Mouse (Mus musculus) layer of hippocampus, postnatal 36 days (tissue): ENCODE results near the gene Ahdc1. TPM values are rescaled to one million over a fixed set of nuclear protein-coding genes. Genes with fewer than 3 reads are reported as not detected.
A peak's percentile ranks its signal among the peaks of the same experiment; 100 is the strongest.
"Not testable (repeated sequence)": the region's sequence is repeated elsewhere in the genome, so short reads cannot be mapped to it uniquely, and the experiment has no call there.

Source experiments
- DNase-seq, 2 experiments: peaks; one replicate each; pipeline ENCODE4 v3.0.0; 2022
- total RNA-seq, 2 experiments: library from RNA; stranded (reverse); gene quantifications; 2 replicates each; pipeline ENCODE4 v1.2.3; 2021

Ahdc1 gene
- total RNA-seq, 2 experiments from 2014 or later: 111 to 113 TPM

- DNase-seq: no peak
These were observed 71.2 kb downstream of the Ahdc1 start for GRCm38 (mm10) chr4:133082216-133082773.

DNA sequence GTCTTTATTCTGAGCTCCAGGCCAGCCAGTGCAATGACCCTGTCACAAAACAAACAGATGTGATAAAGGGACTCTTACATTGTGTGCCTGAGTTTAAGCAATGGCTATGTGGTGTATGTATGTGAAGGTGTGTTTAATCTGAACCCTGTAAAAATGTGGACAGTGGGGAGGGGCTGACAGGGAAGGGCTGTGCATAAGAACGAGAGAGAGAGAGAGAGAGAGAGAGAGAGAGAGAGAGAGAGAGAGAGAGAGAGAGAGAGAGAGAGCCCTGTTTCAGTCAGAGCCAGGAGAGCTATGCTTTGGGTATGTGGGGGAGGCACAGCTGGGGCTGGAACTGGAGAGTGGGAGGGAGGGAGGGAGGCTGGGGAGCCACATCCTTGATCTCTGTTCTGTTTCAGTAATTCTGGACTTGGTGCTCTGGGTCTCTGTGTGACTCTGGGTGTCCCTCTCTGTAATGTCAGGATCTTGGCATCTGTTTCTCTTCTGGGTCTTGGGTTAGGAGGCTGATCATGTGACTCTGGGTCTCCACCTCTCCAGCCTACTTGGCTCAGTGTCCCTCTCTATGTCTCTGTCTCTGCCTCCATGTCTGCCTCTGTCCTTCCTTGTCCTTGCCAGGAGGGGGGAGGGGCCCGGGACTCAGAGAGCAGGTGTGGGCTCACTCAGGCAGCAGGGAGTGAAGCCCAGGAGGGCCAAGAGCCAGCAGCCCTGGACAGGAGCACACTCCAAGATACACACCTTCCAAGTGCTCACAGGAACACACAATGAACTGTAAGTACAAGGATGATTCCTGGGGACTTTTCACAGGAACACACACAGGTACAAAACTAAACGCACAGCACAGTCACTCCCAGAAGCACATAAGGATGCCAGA, 73.2 kb downstream of the Ahdc1 start:
- no peak for DNase-seq

GRCm38 (mm10) chr4:133085011-133085782, 74.1 kb downstream of the Ahdc1 start:
- peak; percentile 61 to 63 for DNase-seq

DNA sequence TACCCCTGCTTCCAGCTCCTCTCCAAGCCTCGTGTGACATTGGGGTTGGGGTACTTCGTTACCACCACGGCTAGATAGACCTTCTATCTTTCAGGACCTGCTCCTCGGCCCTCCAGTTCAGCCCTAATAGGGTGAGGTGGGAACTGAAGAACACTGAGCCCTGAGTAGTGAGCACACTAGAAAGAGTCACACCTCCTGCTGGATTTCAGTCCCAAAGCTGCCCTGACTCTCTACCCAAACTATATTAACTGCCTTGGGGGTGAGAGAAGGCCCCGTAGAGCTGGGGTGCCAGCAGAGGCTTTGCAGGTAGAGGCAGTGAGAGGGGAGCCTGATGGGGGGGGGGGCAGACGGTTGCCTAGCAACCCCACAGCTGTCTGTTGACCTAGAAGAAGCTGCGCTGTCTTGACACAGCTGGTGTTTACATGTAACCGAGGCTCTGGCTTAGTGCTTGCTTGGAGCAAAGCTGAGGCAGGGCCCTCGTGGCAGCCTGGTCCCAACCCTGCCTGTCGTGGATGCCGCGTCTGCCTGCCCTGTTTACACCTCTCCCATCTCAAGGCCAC, 74.8 kb downstream of the Ahdc1 start:
- no peak for DNase-seq

DNA sequence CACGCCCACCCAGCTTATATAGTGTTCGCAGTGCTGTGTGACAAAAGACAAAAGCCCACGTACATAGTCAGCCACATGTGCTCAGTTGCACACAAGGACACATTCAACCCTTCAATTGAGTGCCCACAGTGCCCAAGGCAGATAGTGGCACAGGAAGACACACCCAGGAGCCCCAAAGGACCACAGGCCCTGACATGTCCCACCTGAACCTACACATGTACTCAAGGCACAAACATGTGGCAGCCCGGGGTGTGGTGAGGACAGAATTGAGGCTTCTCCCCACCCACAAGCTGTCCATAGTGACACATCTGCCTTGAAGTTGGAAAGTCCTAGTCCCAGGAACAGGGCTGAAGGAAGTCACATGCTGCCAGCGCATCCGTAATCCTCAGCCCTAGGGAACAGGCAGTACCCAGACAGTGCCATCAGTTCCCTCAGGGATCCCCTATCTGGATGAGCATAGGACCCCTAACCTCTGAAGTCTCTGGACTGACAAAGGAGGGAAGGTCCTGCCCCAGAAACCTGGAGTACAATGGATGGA, 76.2 kb downstream of the Ahdc1 start:
- no peak for DNase-seq

DNA sequence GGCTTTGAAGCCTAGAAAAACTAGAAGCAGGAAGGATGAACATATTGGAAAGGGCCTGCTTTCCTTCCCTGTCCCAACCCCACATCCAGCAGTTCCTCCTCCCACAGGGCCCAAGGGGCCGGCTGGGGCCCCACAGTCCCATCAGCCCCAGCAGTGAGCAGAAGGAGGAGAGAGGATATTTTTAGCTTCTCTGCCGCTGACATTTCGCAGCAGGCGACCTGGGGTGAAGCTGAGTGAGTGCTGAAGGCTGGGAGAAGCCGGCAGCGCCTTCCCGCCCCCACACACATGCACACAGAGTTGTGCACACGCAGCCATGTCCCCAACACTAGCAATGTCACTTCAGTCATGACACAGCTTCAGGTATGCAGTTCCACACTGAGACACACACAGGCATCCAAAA, 76.8 kb downstream of the Ahdc1 start:
- no peak for DNase-seq

- DNase-seq: no peak
These were observed 78.3 kb downstream of the Ahdc1 start for GRCm38 (mm10) chr4:133089319-133089718.

- no peak for DNase-seq
These were observed 78.7 kb downstream of the Ahdc1 start for GRCm38 (mm10) chr4:133089802-133090201.

DNA sequence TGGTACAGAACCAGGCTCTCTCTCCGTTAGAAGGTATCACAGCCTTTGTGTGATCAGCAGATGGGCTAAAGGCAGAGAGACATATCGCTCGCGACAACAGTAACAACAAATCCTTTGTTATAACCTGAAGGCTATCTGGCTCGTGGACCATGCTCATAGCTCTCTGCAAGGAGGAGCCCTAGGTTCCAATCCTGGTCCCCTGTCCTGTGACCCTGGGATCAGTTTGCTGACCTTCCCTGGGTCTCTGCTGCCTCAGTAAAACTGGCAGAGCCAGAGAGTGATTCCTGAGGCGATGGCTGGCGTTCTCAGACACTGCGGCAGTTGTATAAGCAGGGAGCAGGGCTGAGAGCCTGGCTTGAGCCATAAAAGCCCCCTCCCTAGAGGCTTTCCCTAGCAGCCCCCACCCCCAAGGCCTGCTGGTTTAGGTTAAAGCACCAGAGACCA, 79.2 kb downstream of the Ahdc1 start:
- DNase-seq: no peak

DNA sequence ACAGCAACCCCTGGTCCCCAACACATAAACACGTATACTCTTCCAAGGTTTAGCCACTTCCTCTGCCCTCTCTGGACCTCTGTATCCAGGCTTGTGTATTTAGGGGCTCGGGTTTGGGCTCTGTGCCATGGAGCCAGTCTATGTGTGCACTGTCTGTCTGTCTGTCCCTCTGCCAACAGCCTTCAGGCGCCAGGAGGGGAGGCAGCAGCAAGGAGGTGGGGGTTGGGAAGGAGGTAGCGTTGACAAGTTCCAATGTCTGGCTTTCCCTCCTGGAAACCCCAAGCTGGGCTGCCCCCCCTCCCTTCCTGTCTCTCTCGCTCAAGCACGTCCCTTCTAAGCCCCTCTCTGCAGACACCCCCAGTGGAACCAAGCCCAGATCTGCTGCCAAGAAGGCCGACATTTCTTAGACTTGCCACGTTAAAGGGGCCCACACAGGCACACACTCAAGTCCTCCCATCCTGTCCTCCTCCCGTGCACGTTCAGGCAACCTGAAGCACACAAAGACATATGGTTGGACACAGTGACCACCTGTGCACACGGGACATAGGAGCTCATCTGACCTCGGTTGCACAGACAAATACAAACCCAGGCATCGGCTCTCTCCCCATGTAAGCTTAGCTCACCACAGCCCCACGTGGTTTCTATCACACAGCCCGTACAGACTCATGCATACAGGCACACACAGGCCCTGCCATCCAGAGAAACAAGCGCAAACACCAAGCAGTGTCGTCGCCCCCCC, 79.8 kb downstream of the Ahdc1 start:
- no peak for DNase-seq

DNA sequence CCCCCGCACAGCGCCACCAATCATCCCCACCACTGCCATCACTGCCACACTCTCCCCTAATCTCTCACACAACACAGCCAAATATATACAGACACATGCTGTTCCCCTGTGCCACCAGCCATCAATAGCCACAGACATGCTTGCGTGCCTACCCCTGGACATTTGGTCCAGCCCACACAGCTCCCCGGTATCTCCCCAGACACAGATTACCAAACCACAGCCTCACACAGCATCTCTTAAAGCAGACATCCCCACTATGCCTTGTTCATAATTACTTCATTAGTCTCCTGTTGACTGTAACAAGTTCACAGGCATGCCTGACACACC, 80.4 kb downstream of the Ahdc1 start:
- no peak for DNase-seq

- peak; percentile 65 to 66 for DNase-seq
These were observed 81.4 kb downstream of the Ahdc1 start for GRCm38 (mm10) chr4:133092453-133092901.

GRCm38 (mm10) chr4:133093056-133093455, 82.0 kb downstream of the Ahdc1 start:
- no peak for DNase-seq

- no peak for DNase-seq
These were observed 82.5 kb downstream of the Ahdc1 start for GRCm38 (mm10) chr4:133093481-133094033.

- no peak for DNase-seq
These were observed 83.2 kb downstream of the Ahdc1 start for GRCm38 (mm10) chr4:133094255-133094654.

DNA sequence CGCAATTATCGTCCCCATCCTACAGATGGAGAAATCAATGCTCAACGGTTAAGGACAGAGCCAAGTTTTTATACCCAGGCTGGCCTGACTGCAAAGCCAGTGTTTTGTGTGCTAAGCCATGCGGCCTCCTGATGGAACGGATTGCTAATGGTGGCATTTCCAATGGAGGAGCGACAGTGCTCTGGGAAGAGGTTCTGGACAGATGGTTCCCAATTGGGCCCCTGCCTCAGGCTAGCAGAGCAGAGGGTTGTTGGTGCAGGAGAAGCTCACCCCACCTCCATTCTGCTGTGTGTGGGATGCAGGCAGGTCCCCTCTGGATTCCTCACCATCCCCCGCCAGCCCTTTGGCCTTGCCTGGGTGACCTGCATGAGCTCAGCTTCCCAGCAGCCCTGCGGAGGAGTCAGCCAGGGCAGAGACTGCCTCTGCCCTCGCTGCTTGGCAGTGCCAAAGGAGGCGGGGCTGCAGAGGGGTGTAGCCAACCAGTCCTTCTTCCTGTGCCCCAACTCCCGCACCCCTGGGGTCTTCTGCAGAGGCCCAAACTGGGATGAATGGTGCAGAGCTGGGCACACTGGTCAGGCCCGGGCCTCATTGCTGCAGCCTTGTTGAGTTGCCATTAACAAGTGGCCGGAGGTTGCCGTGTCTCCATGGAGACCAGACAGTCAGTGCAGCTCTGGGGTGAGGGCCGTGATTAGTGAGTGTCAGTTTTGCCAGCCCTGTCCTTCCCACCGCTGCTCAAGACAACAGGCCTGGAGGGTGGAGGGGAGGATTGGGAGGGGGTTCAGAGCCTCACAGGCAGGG, 84.1 kb downstream of the Ahdc1 start:
- DNase-seq: peak in 1 of 2 experiments; percentile 77

GRCm38 (mm10) chr4:133095734-133096065, 84.6 kb downstream of the Ahdc1 start:
- DNase-seq: not testable (repeated sequence)

DNA sequence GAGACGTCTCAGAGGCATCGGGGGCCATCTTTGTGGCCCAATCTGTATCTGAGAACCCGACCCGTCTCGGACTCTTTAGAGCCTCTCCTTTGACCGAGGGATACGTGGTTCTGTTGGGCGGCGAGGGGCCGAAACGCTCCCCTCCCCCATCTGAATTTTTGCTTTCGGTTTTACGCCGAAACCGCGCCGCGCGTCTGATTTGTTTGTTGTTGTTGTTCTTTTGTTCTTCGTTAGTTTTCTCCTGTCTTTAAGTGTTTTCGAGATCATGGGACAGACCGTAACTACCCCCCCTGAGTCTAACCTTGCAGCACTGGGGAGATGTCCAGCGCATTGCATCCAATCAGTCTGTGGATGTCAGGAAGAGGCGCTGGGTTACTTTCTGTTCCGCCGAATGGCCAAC, 85.6 kb downstream of the Ahdc1 start:
- DNase-seq: not testable (repeated sequence)

- no peak for DNase-seq
These were observed 90.7 kb downstream of the Ahdc1 start for GRCm38 (mm10) chr4:133101751-133102150.

- DNase-seq: no peak
These were observed 92.6 kb downstream of the Ahdc1 start for GRCm38 (mm10) chr4:133103525-133104193.
